Mouse (Mus musculus) erythroblast, embryonic 14.5 days (primary cell): ENCODE results near the gene Fry.

Source experiments
- GATA1 ChIP-seq: IDR thresholded peaks from 2 replicates; pipeline ENCODE4 v1.6.1; 2012; ENCODE audit warnings: low read length, inconsistent platforms, mixed read lengths
- TAL1 ChIP-seq: IDR thresholded peaks from 3 replicates; pipeline ENCODE4 v1.6.1; 2012; ENCODE audit warnings: low read length, inconsistent platforms, mixed read lengths

GRCm38 (mm10) chr5:150522867-150523234, 404.4 kb downstream of the Fry start:
- TF ChIP-seq GATA1 (no peak), TAL1 (no peak)
